Mouse (Mus musculus) lung, postnatal 10 days (tissue): ENCODE measurements around the gene Maml3.
A peak's percentile ranks its signal among the peaks of the same experiment; 100 is the strongest.

Experiments used
- DNase-seq: peaks from one replicate; pipeline ENCODE4 v3.0.0; 2021

Gene Maml3

DNA sequence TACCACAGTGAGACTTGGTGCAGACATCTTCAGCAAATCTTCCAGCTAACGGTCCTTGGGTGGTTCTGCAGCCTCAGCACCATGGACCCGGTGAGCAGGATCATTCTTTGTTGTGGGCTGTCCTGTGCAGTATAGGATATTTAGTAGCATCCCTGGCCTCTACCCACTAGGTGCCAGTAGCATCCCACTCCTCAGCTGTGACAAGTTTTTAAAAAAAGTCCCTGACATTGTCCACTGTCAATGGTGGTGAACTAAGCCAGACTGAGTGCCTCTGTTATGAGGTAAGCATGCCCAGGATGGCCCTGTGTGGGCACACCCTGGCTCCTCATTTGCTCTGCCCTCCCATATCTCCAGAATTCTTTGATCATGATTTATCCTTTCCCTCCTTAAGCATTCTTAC lies 453.7 kb downstream of the Maml3 start:
- DNase-seq, result no peak

GRCm38 (mm10) chr3:51649986-51650385 lies 454.9 kb downstream of the Maml3 start:
- DNase-seq, result no peak

DNA sequence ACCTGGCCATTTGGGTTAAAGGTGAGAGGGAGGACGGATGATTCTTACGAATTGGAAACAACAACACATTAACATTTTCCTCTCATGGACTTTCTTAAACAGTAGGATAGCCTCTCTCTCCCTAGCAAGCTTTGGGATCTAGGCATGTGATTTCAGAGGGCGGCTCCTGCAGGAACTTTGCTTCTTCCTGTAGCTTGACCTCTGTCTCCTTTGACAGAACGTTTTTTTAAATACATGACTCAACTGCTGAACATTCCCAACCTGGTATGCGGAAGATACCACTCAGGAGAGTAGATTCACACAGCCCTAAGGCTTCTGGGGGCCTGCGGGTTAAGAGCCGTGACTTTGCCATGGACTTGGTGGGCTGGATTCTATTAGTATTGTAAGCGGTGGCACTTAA lies 455.4 kb downstream of the Maml3 start:
- DNase-seq, result no peak

GRCm38 (mm10) chr3:51648037-51648664 lies 456.7 kb downstream of the Maml3 start:
- peak; percentile 89 for DNase-seq

DNA sequence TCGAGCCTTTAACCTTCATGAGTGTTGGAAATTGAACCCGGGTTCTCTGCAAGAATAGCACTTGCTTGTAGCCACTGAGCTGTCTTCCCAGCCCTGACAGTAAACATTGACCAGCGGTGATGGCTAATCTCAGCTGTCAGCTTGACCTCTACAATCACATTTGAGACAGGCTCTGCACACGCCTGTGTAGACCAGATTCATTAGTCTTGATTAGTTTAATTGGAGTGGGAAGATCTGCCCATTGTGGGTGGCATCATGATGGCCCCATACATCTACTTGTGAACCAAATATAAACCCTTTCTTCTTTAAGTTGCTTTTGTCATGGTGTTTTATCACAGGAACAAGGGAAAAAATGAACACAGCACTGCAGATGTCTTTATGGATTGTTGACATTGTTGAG lies 457.5 kb downstream of the Maml3 start:
- no peak for DNase-seq

- DNase-seq, result no peak
Observed at GRCm38 (mm10) chr3:51646301-51646700, 458.6 kb downstream of the Maml3 start.

DNA sequence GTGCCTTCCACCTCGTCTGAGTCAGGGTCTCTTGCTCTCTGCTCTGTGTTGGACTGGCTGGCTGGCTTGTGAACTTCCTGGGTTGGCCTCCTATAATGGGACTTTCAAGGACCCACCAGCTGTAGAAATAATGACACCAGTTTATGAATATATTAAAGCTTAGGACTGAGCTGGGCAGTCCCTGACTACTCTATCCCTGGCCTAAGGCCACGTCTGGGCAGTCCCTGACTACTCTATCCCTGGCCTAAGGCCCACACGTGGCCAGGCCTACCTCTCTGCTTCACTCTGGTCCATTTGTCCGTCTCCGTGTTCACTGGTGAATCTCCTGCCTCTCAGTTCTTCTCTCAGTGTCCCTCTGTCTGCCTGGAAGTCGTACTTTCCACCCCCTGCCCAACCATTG lies 459.4 kb downstream of the Maml3 start:
- no peak for DNase-seq

DNA sequence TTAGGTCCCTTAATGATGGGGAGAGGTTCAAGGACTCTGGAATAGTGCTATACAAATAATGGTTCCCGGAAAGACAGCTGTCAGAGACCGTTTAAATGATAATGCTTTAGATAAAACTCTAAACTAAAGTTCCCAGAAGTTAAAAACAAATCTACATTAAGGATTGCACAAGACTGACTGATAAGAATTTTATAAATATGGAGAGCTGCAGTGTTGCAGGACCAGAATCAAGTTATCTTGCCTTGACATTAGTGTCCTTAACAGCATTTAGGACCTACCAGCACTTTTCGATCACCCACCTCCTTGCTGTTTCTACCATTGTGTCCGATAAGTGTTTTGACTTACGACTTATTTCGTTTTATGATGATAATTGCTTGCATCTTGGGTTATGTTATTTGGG lies 466.6 kb downstream of the Maml3 start:
- DNase-seq, result no peak

- no peak for DNase-seq
Observed at GRCm38 (mm10) chr3:51637326-51637725, 467.6 kb downstream of the Maml3 start.

DNA sequence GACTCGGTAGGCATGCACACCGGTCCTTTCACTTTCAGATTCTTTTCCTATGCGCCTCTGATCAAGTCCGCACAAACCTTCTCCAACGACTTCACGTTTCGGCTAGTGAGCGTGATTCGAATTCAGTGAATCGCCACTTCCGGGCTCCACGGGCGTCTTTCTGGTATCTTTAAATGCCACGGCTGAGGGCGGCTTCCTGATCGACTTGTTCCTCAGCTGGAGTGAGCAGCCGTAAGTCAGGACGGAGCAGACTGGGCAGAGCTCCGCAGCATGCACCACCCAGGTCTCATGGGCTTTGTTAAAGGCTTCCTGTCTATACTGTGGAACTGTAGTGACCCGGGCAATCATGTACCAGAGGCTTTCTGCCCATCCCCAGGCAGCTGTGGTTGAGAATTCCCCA lies 468.2 kb downstream of the Maml3 start:
- DNase-seq, result peak; percentile 54

- no peak for DNase-seq
Observed at GRCm38 (mm10) chr3:51635960-51636359, 468.9 kb downstream of the Maml3 start.
